Mouse (Mus musculus) kidney, embryonic 14.5 days (tissue): ENCODE data around the gene Cdc34b. TPM values are rescaled to one million over a fixed set of nuclear protein-coding genes. Genes with fewer than 3 reads are reported as not detected.

Experiments used
- ATAC-seq: fragments of 200-750 bp; cut with Nextera tagmentation; 2 replicates; pipeline ENCODE4 v1.8.0; 2017; ENCODE audit warnings: moderate number of reproducible peaks, mild to moderate bottlenecking, moderate TSS enrichment, moderate library complexity; ENCODE audit not compliant: low FRiP score, low TSS enrichment
- H3K27ac ChIP-seq: fragments of 300-500 bp; sonication (generic); 2 replicates; pipeline ENCODE4 v1.5.1; 2014; ENCODE audit warnings: low read depth, mild to moderate bottlenecking, low read length, moderate library complexity, mixed read lengths
- H3K27me3 ChIP-seq: fragments of 300-500 bp; sonication (generic); 2 replicates; pipeline ENCODE4 v1.6.1; 2014; ENCODE audit warnings: mild to moderate bottlenecking, low read length; ENCODE audit not compliant: control insufficient read depth, insufficient read depth
- H3K36me3 ChIP-seq: fragments of 300-500 bp; sonication (generic); 2 replicates; pipeline ENCODE4 v1.6.1; 2014; ENCODE audit warnings: low read length, mixed read lengths; ENCODE audit not compliant: control insufficient read depth, insufficient read depth
- H3K4me1 ChIP-seq: fragments of 300-500 bp; sonication (generic); 2 replicates; pipeline ENCODE4 v1.6.1; 2014; ENCODE audit warnings: low read length, mixed read lengths; ENCODE audit not compliant: control insufficient read depth, insufficient read depth
- H3K4me2 ChIP-seq: fragments of 300-500 bp; sonication (generic); replicated peaks from 2 replicates; pipeline ENCODE4 v1.6.1; 2014; ENCODE audit warnings: low read depth, mild to moderate bottlenecking, low read length
- H3K4me3 ChIP-seq: fragments of 300-500 bp; sonication (generic); 2 replicates; pipeline ENCODE4 v1.5.1; 2014; ENCODE audit warnings: mild to moderate bottlenecking, low read length
- H3K9ac ChIP-seq: fragments of 300-500 bp; sonication (generic); 2 replicates; pipeline ENCODE4 v1.6.1; 2014; ENCODE audit warnings: low read depth, mild to moderate bottlenecking, low read length, moderate library complexity
- H3K9me3 ChIP-seq: fragments of 300-500 bp; sonication (generic); 2 replicates; pipeline ENCODE4 v1.6.1; 2016; ENCODE audit warnings: low read length; ENCODE audit not compliant: control insufficient read depth
- polyA plus RNA-seq: library from polyadenylated mRNA; unstranded; fragments of >200 nt; fragmentation: Nextera tagmentation; extraction: Ambion mirVana; gene quantifications from 2 replicates; pipeline ENCODE4 v1.2.1, GENCODE M21; 2014

Gene Cdc34b
- polyA plus RNA-seq, 1 experiment from 2014 or later, result not detected

DNA sequence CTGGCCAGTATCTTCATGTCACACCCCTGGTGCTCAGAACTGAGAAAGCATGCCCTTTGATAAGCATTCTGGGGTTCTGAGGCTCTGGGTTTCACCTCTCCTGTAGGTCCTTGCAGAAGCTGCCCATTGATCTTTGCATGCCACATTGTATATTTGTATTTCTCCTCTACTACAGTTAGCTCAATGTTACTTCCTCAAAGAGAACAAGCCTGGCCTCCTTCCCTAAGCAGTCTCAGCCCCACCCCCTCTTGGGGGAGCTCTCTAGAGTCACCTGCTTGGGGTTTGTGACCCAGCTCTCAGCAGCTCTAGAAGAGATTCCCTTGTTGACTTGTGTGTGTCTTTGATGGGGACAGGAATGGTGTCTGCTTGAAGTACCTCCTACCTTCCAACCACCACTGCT lies 50.1 kb downstream of the Cdc34b start:
- Histone ChIP-seq H3K36me3 (no peaks in the 10 kb centered on the region), H3K9me3 (no peaks in the 10 kb centered on the region), H3K27me3 (no peaks in the 10 kb centered on the region; the same call in 1 of the 2 replicates), H3K4me1 (no peaks in the 10 kb centered on the region), H3K4me3 (no peak overlapping the region), H3K27ac (no peak overlapping the region), H3K4me2 (no peak overlapping the region), H3K9ac (no peak overlapping the region)
- no peak for ATAC-seq

Other genes starting within 250 kb of the Cdc34b start
- gene Epn3, start 241.8 kb upstream of the Cdc34b start, polyA plus RNA-seq, result 13.4 and 16.4 TPM in 2 replicates
- gene Mycbpap, start 220.0 kb upstream of the Cdc34b start, polyA plus RNA-seq, result 1.6 and 2.6 TPM in 2 replicates
- 4.1 and 4.5 TPM in 2 replicates for gene Rsad1, start 192.5 kb upstream of the Cdc34b start, polyA plus RNA-seq
- gene Chad, start 176.7 kb upstream of the Cdc34b start, polyA plus RNA-seq, result 0.14 TPM in 1 of 2 replicates, not detected in the other
- gene Acsf2, start 139.9 kb upstream of the Cdc34b start, polyA plus RNA-seq, result 9.1 and 11.5 TPM in 2 replicates
- 118 and 197 TPM in 2 replicates for gene Lrrc59, start 112.0 kb upstream of the Cdc34b start, polyA plus RNA-seq
- 154 and 193 TPM in 2 replicates for gene Mrpl27, start 88.0 kb upstream of the Cdc34b start, polyA plus RNA-seq
- gene Eme1, start 87.8 kb upstream of the Cdc34b start, polyA plus RNA-seq, result 29.9 and 33.6 TPM in 2 replicates
- gene Xylt2, start 64.3 kb upstream of the Cdc34b start, polyA plus RNA-seq, result 16.8 and 18.5 TPM in 2 replicates
- gene Gm11541, start 37.3 kb upstream of the Cdc34b start, polyA plus RNA-seq, result 0.23 and 0.99 TPM in 2 replicates
- not detected in 2 replicates for gene Tmem92, start 40.9 kb downstream of the Cdc34b start, polyA plus RNA-seq
- gene Col1a1, start 194.4 kb downstream of the Cdc34b start, polyA plus RNA-seq, result 248 and 380 TPM in 2 replicates
- gene Hils1, start 225.8 kb downstream of the Cdc34b start, polyA plus RNA-seq, result not detected in 2 replicates
- gene Sgca, start 234.5 kb downstream of the Cdc34b start, polyA plus RNA-seq, result 0.24 TPM in 1 of 2 replicates, not detected in the other
- 12.0 and 14.6 TPM in 2 replicates for gene Ppp1r9b, start 249.3 kb downstream of the Cdc34b start, polyA plus RNA-seq